Mouse (Mus musculus) heart, embryonic 15.5 days (tissue): ENCODE measurements around the gene Ikbke. TPM values are rescaled to one million over a fixed set of nuclear protein-coding genes. Genes with fewer than 3 reads are reported as not detected.

Experiments
- ATAC-seq: fragments of 200-750 bp; cut with Nextera tagmentation; replicated peaks from 2 replicates; pipeline ENCODE4 v1.8.0; 2017; ENCODE audit warnings: low read depth, moderate TSS enrichment; ENCODE audit not compliant: insufficient number of reproducible peaks, insufficient read depth, low FRiP score
- H3K27ac ChIP-seq: fragments of 300-500 bp; sonication (generic); 2 replicates; pipeline ENCODE4 v1.5.1; 2015; ENCODE audit warnings: mild to moderate bottlenecking, inconsistent platforms
- H3K27me3 ChIP-seq: fragments of 300-500 bp; sonication (generic); 2 replicates; pipeline ENCODE4 v1.6.1; 2015; ENCODE audit warnings: inconsistent platforms
- H3K36me3 ChIP-seq: fragments of 300-500 bp; sonication (generic); 2 replicates; pipeline ENCODE4 v1.6.1; 2015; ENCODE audit warnings: mild to moderate bottlenecking, inconsistent platforms
- H3K4me1 ChIP-seq: fragments of 300-500 bp; sonication (generic); replicated peaks from 2 replicates; pipeline ENCODE4 v1.6.1; 2015; ENCODE audit warnings: inconsistent platforms
- H3K4me2 ChIP-seq: fragments of 300-500 bp; sonication (generic); 2 replicates; pipeline ENCODE4 v1.6.1; 2015; ENCODE audit warnings: inconsistent platforms, mild to moderate bottlenecking, moderate library complexity
- H3K4me3 ChIP-seq: fragments of 300-500 bp; sonication (generic); 2 replicates; pipeline ENCODE4 v1.5.1; 2015; ENCODE audit warnings: mild to moderate bottlenecking, inconsistent platforms
- H3K9ac ChIP-seq: fragments of 300-500 bp; sonication (generic); 2 replicates; pipeline ENCODE4 v1.6.1; 2015; ENCODE audit warnings: mild to moderate bottlenecking, inconsistent platforms
- H3K9me3 ChIP-seq: fragments of 300-500 bp; sonication (generic); replicated peaks from 2 replicates; pipeline ENCODE4 v1.6.1; 2016; ENCODE audit warnings: inconsistent platforms
- WGBS: fragments of 180-500 bp; shearing (Covaris S2); methylation state at CpG from one replicate; pipeline ENCODE4 v1.1.7; 2015; ENCODE audit warnings: mixed read lengths; 5-methylcytosine and 5-hydroxymethylcytosine counted together
- polyA plus RNA-seq: library from polyadenylated mRNA; unstranded; fragments of >200 nt; fragmentation: Nextera tagmentation; extraction: Ambion mirVana; gene quantifications from 2 replicates; pipeline ENCODE4 v1.2.1, GENCODE M21; 2015

Gene Ikbke
- polyA plus RNA-seq, 1 experiment from 2014 or later: 2.4 TPM

GRCm38 (mm10) chr1:131299240-131299639, 19.8 kb upstream of the Ikbke start:
- no peak for ATAC-seq

GRCm38 (mm10) chr1:131298171-131298570, 18.8 kb upstream of the Ikbke start:
- H3K4me1 ChIP-seq: peaks cover 19% of the 10 kb centered on the region
- no peak for ATAC-seq
- 93% methylated on average over 9 of the region's 9 CpGs for WGBS
- H3K27me3 ChIP-seq: no peaks in the 10 kb centered on the region
- no peak overlapping the region for H3K27ac ChIP-seq
- H3K4me3 ChIP-seq: no peak overlapping the region
- peaks cover 23% of the 10 kb centered on the region for H3K36me3 ChIP-seq
- H3K9ac ChIP-seq: no peak overlapping the region
- no peaks in the 10 kb centered on the region for H3K9me3 ChIP-seq
- H3K4me2 ChIP-seq: no peak overlapping the region

More at GRCm38 (mm10) chr1:131299240-131299639, 19.8 kb upstream of the Ikbke start:
- Histone ChIP-seq H3K9me3 (no peaks in the 10 kb centered on the region), H3K9ac (no peak overlapping the region), H3K4me2 (no peak overlapping the region), H3K27me3 (no peaks in the 10 kb centered on the region), H3K36me3 (peaks cover 23% of the 10 kb centered on the region), H3K4me1 (peaks cover 19% of the 10 kb centered on the region), H3K4me3 (no peak overlapping the region), H3K27ac (no peak overlapping the region)
- 51% methylated on average over 3 of the region's 3 CpGs for WGBS

GRCm38 (mm10) chr1:131296726-131297125, 17.3 kb upstream of the Ikbke start:
- ATAC-seq: no peak
- 68% methylated on average over 7 of the region's 7 CpGs for WGBS
- H3K36me3 ChIP-seq: peaks cover 32% of the 10 kb centered on the region

GRCm38 (mm10) chr1:131295200-131295599, 15.8 kb upstream of the Ikbke start:
- WGBS: 19% methylated on average over 8 of the region's 8 CpGs
- H3K27me3 ChIP-seq: no peaks in the 10 kb centered on the region
- no peak overlapping the region for H3K27ac ChIP-seq
- H3K4me3 ChIP-seq: no peak overlapping the region
- no peak; the same call in 1 of the 2 replicates for ATAC-seq
- H3K9ac ChIP-seq: no peak overlapping the region
- peaks cover 19% of the 10 kb centered on the region for H3K4me1 ChIP-seq
- peaks cover 32% of the 10 kb centered on the region for H3K36me3 ChIP-seq
- no peak overlapping the region for H3K4me2 ChIP-seq
- no peaks in the 10 kb centered on the region for H3K9me3 ChIP-seq

More at GRCm38 (mm10) chr1:131296726-131297125, 17.3 kb upstream of the Ikbke start:
- Histone ChIP-seq H3K4me3 (no peak overlapping the region), H3K27me3 (no peaks in the 10 kb centered on the region), H3K4me1 (peaks cover 19% of the 10 kb centered on the region), H3K27ac (no peak overlapping the region), H3K4me2 (no peak overlapping the region), H3K9me3 (no peaks in the 10 kb centered on the region), H3K9ac (no peak overlapping the region)

GRCm38 (mm10) chr1:131293922-131294250, 14.5 kb upstream of the Ikbke start:
- H3K4me2 ChIP-seq: no peak overlapping the region
- no peak for ATAC-seq
- H3K4me1 ChIP-seq: peaks cover 19% of the 10 kb centered on the region
- H3K9me3 ChIP-seq: no peaks in the 10 kb centered on the region
- H3K27ac ChIP-seq: no peak overlapping the region
- H3K27me3 ChIP-seq: no peaks in the 10 kb centered on the region
- H3K9ac ChIP-seq: no peak overlapping the region
- no peak overlapping the region for H3K4me3 ChIP-seq
- 80% methylated on average over 2 of the region's 2 CpGs for WGBS
- peaks cover 26% of the 10 kb centered on the region for H3K36me3 ChIP-seq

- ATAC-seq: no peak
- Histone ChIP-seq H3K27ac (no peak overlapping the region), H3K36me3 (peaks cover 23% of the 10 kb centered on the region), H3K4me2 (no peak overlapping the region), H3K4me3 (no peak overlapping the region), H3K27me3 (no peaks in the 10 kb centered on the region), H3K9ac (no peak overlapping the region), H3K4me1 (peaks cover 19% of the 10 kb centered on the region), H3K9me3 (no peaks in the 10 kb centered on the region)
- 87% methylated on average over 4 of the region's 4 CpGs for WGBS
Observed at GRCm38 (mm10) chr1:131293221-131293921, 14.0 kb upstream of the Ikbke start.

GRCm38 (mm10) chr1:131290648-131291047, 11.2 kb upstream of the Ikbke start:
- H3K27ac ChIP-seq: no peak overlapping the region
- no peaks in the 10 kb centered on the region for H3K27me3 ChIP-seq
- no peak overlapping the region for H3K4me2 ChIP-seq
- peaks cover 9% of the 10 kb centered on the region; the same call in 1 of the 2 replicates for H3K36me3 ChIP-seq
- H3K9me3 ChIP-seq: no peaks in the 10 kb centered on the region
- no peak overlapping the region for H3K4me3 ChIP-seq
- WGBS: 43% methylated on average over 2 of the region's 2 CpGs
- ATAC-seq: no peak
- peaks cover 7% of the 10 kb centered on the region for H3K4me1 ChIP-seq
- H3K9ac ChIP-seq: no peak overlapping the region

GRCm38 (mm10) chr1:131288938-131289337, 9.5 kb upstream of the Ikbke start:
- Histone ChIP-seq H3K9ac (no peak overlapping the region), H3K27ac (no peak overlapping the region), H3K4me1 (no peaks in the 10 kb centered on the region), H3K36me3 (peaks cover 9% of the 10 kb centered on the region; the same call in 1 of the 2 replicates), H3K9me3 (no peaks in the 10 kb centered on the region), H3K27me3 (no peaks in the 10 kb centered on the region), H3K4me2 (no peak overlapping the region), H3K4me3 (no peak overlapping the region)
- ATAC-seq: no peak
- 73% methylated on average over 6 of the region's 6 CpGs for WGBS

GRCm38 (mm10) chr1:131287267-131287666, 7.9 kb upstream of the Ikbke start:
- H3K27ac ChIP-seq: no peak overlapping the region
- H3K36me3 ChIP-seq: peaks cover 3% of the 10 kb centered on the region; the same call in 1 of the 2 replicates
- H3K4me2 ChIP-seq: no peak overlapping the region
- H3K9ac ChIP-seq: no peak overlapping the region
- H3K4me1 ChIP-seq: peaks cover under 1% of the 10 kb centered on the region; the same call in 1 of the 2 replicates
- H3K4me3 ChIP-seq: no peak overlapping the region
- H3K9me3 ChIP-seq: no peaks in the 10 kb centered on the region
- H3K27me3 ChIP-seq: no peaks in the 10 kb centered on the region
- WGBS: 52% methylated on average over 2 of the region's 2 CpGs
- ATAC-seq: no peak

- H3K4me3 ChIP-seq: no peak overlapping the region
- no peak overlapping the region for H3K4me2 ChIP-seq
- peaks cover 3% of the 10 kb centered on the region; the same call in 1 of the 2 replicates for H3K4me1 ChIP-seq
- 49% methylated on average over 5 of the region's 5 CpGs for WGBS
- H3K27me3 ChIP-seq: no peaks in the 10 kb centered on the region
- H3K27ac ChIP-seq: no peak overlapping the region
- H3K9ac ChIP-seq: no peak overlapping the region
- H3K9me3 ChIP-seq: no peaks in the 10 kb centered on the region
- ATAC-seq: no peak
- H3K36me3 ChIP-seq: no peaks in the 10 kb centered on the region
Observed at GRCm38 (mm10) chr1:131286803-131287202, 7.4 kb upstream of the Ikbke start.

GRCm38 (mm10) chr1:131284616-131285015, 5.2 kb upstream of the Ikbke start:
- ATAC-seq: no peak
- Histone ChIP-seq H3K4me3 (no peak overlapping the region), H3K9me3 (no peaks in the 10 kb centered on the region), H3K27ac (no peak overlapping the region), H3K4me1 (peaks cover 7% of the 10 kb centered on the region), H3K36me3 (no peaks in the 10 kb centered on the region), H3K27me3 (no peaks in the 10 kb centered on the region), H3K4me2 (no peak overlapping the region), H3K9ac (no peak overlapping the region)
- WGBS: 78% methylated on average over 4 of the region's 4 CpGs

- Histone ChIP-seq H3K27me3 (no peaks in the 10 kb centered on the region), H3K27ac (no peak overlapping the region), H3K36me3 (no peaks in the 10 kb centered on the region), H3K9ac (no peak overlapping the region), H3K4me3 (no peak overlapping the region), H3K4me2 (no peak overlapping the region), H3K4me1 (peaks cover 12% of the 10 kb centered on the region), H3K9me3 (no peaks in the 10 kb centered on the region)
- WGBS: 82% methylated on average over 1 of the region's 1 CpGs
- no peak for ATAC-seq
Observed at GRCm38 (mm10) chr1:131284167-131284566, 4.8 kb upstream of the Ikbke start.
